Mouse (Mus musculus): ENCODE measurements around the gene H2-Oa. TPM values are rescaled to one million over a fixed set of nuclear protein-coding genes. Genes with fewer than 3 reads are reported as not detected.

H2-Oa gene
- total RNA-seq (2021) = not detected
- long read RNA-seq = 0 reads

- no peak for DNase-seq (ENCODE audit: low spot score in 2 of 2)
Observed at GRCm38 (mm10) chr17:34092197-34092875, at the start of gene H2-Oa. Gene H2-Oa, plus strand, starts transcription at chr17:34092340.

GRCm38 (mm10) chr17:34045941-34046340 is 46.2 kb upstream of the H2-Oa start:
- DNase-seq (ENCODE audit: low spot score in 2 of 2) = no peak

GRCm38 (mm10) chr17:34047404-34048050 is 44.6 kb upstream of the H2-Oa start:
- no peak for DNase-seq (ENCODE audit: low spot score in 2 of 2)

- no peak for DNase-seq (ENCODE audit: low spot score in 2 of 2)
Observed at GRCm38 (mm10) chr17:34057224-34057623, 34.9 kb upstream of the H2-Oa start.

- DNase-seq (ENCODE audit: low spot score in 2 of 2) = no peak
Observed at GRCm38 (mm10) chr17:34068864-34069263, 23.3 kb upstream of the H2-Oa start.

GRCm38 (mm10) chr17:34072091-34072490 is 20.0 kb upstream of the H2-Oa start:
- no peak for DNase-seq (ENCODE audit: low spot score in 2 of 2)

GRCm38 (mm10) chr17:34075271-34075670 is 16.9 kb upstream of the H2-Oa start:
- DNase-seq (ENCODE audit: low spot score in 2 of 2) = peak in 1 of 2 experiments; percentile 87

GRCm38 (mm10) chr17:34077549-34077948 is 14.6 kb upstream of the H2-Oa start:
- DNase-seq (ENCODE audit: low spot score in 2 of 2) = peak; percentile 42 to 85

- DNase-seq (ENCODE audit: low spot score in 2 of 2) = no peak
Observed at GRCm38 (mm10) chr17:34078148-34078547, 14.0 kb upstream of the H2-Oa start.

- DNase-seq (ENCODE audit: low spot score in 2 of 2) = no peak
Observed at GRCm38 (mm10) chr17:34079002-34079401, 13.1 kb upstream of the H2-Oa start.

GRCm38 (mm10) chr17:34079621-34080020 is 12.5 kb upstream of the H2-Oa start:
- DNase-seq (ENCODE audit: low spot score in 2 of 2) = peak; percentile 19 to 63

GRCm38 (mm10) chr17:34083104-34083503 is 9.0 kb upstream of the H2-Oa start:
- no peak for DNase-seq (ENCODE audit: low spot score in 2 of 2)

GRCm38 (mm10) chr17:34087386-34087785 is 4.8 kb upstream of the H2-Oa start:
- no peak for DNase-seq (ENCODE audit: low spot score in 2 of 2)

GRCm38 (mm10) chr17:34088124-34088523 is 4.0 kb upstream of the H2-Oa start:
- peak in 1 of 2 experiments; percentile 47 for DNase-seq (ENCODE audit: low spot score in 2 of 2)

- no peak for DNase-seq (ENCODE audit: low spot score in 2 of 2)
Observed at GRCm38 (mm10) chr17:34090923-34091322, 1.2 kb upstream of the H2-Oa start.

GRCm38 (mm10) chr17:34093199-34093874 is 1.2 kb downstream of the H2-Oa start:
- DNase-seq (ENCODE audit: low spot score in 2 of 2) = no peak

- DNase-seq (ENCODE audit: low spot score in 2 of 2) = no peak
Observed at GRCm38 (mm10) chr17:34094283-34095035, 2.3 kb downstream of the H2-Oa start.

GRCm38 (mm10) chr17:34096497-34097010 is 4.4 kb downstream of the H2-Oa start:
- no peak for DNase-seq (ENCODE audit: low spot score in 2 of 2)

GRCm38 (mm10) chr17:34097272-34097671 is 5.1 kb downstream of the H2-Oa start:
- DNase-seq (ENCODE audit: low spot score in 2 of 2) = no peak

GRCm38 (mm10) chr17:34098709-34099479 is 6.8 kb downstream of the H2-Oa start:
- no peak for DNase-seq (ENCODE audit: low spot score in 2 of 2)

Data from layer of hippocampus, adult 18-20 months (tissue).